Mouse (Mus musculus) macrophage (primary cell): ENCODE results near the gene Pop4. TPM values are rescaled to one million over a fixed set of nuclear protein-coding genes. Genes with fewer than 3 reads are reported as not detected.

ENCODE experiments used
- H3K27ac ChIP-seq: fragments of 350-480 bp; formaldehyde crosslinking; 2 replicates; pipeline ENCODE4 v1.9.0; 2021
- H3K36me3 ChIP-seq: fragments of 350-480 bp; formaldehyde crosslinking; 2 replicates; pipeline ENCODE4 v1.9.0; 2021; ENCODE audit errors: inconsistent target
- H3K4me3 ChIP-seq: fragments of 350-480 bp; formaldehyde crosslinking; 2 replicates; pipeline ENCODE4 v1.9.0; 2021; ENCODE audit errors: inconsistent target
- H3K79me2 ChIP-seq: fragments of 350-480 bp; formaldehyde crosslinking; 2 replicates; pipeline ENCODE4 v1.9.0; 2021; ENCODE audit errors: inconsistent target
- WGBS: methylation state at CpG from one replicate; pipeline ENCODE4 v1.1.7; 2026; ENCODE audit warnings: inconsistent platforms; ENCODE audit not compliant: missing documents; 5-methylcytosine and 5-hydroxymethylcytosine counted together
- polyA plus RNA-seq: library from polyadenylated mRNA; stranded (reverse); fragments of 250-400 nt; gene quantifications from 3 replicates; pipeline ENCODE4 v1.2.4, GENCODE M21; 2018; ENCODE audit warnings: inconsistent platforms

The Pop4 gene
- polyA plus RNA-seq, 1 experiment from 2014 or later: 17.3 TPM

DNA sequence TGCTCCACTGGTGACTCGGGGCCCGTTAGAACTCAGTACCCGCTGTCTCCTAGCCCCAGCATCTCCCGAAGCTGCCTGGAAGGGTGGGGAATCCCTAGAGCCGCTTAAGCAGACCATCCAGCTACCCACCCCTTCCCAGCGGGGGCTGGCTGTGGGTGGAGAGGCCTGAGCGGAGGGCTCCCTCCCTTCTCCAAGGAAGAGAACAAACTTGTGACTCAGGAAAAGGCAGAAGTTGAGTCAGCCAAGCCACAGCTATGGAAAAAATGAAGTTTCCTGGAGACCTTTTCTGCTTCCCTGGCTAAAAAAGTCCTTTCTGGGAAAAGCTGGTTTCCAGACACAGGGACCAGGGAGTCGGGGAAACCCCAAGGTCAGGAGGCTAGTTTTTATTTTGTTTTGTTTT is 40.9 kb downstream of the Pop4 start:
- WGBS: 38% methylated on average over 8 of the region's 8 CpGs
- Histone ChIP-seq H3K27ac (no peak overlapping the region), H3K4me3 (no peak overlapping the region), H3K36me3 (no peaks in the 10 kb centered on the region), H3K79me2 (no peaks in the 10 kb centered on the region; the same call in 1 of the 2 replicates)

DNA sequence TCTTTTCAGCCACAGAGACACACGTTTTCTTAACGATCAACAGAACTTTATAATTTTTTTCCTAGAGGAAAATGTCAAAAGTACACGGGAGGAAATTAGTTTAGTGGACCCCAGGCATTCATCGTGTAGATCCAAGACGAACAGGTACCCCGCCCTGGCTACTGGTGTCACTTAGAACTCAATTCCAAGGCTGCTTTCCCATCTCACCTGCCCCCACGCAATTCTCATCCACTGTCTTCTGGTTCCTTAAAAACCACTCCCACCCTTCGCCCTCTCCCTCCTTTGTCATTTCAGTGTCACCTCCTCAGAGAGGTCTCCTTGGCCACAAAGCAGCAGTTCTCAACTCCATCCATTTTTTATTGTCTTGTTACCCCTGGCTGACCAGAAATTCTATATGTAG is 42.9 kb downstream of the Pop4 start:
- no peaks in the 10 kb centered on the region; the same call in 1 of the 2 replicates for H3K79me2 ChIP-seq
- peak overlapping the region; percentile 78; the same call in 1 of the 2 replicates for H3K4me3 ChIP-seq
- 43% methylated on average over 8 of the region's 8 CpGs for WGBS
- H3K27ac ChIP-seq: no peak overlapping the region
- no peaks in the 10 kb centered on the region for H3K36me3 ChIP-seq

DNA sequence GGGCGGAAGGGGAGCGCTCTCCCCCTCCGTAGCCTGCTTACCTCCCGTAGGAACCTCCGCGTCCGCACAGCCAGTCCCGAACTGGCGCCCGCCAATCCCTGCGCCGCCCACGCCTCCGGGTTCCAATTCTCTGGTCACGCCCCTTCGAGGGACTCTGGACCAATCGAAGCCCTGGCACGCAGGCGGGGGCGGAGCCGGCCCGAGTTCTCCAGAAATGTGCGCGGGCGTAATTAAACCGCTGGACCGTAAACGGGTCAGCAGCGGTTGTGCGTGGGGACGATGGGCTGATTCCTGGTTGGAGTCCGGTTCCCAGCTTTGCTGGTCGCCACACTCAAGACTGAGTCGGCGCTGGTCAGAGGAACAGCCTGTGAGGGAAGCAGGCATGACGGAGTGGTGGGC is 43.3 kb downstream of the Pop4 start, which contains the start of gene Plekhf1:
Plekhf1 (minus strand) TSS at position 117 of the 399 bp plus-strand sequence.
- Histone ChIP-seq H3K4me3 (peak within 1 kb of the TSS; percentile 78), H3K27ac (no peak within 1 kb of the TSS), H3K36me3 (no peaks in the 10 kb centered on the region), H3K79me2 (no peaks in the 10 kb centered on the region; the same call in 1 of the 2 replicates)
- WGBS: 1% methylated on average over 36 of the region's 36 CpGs

DNA sequence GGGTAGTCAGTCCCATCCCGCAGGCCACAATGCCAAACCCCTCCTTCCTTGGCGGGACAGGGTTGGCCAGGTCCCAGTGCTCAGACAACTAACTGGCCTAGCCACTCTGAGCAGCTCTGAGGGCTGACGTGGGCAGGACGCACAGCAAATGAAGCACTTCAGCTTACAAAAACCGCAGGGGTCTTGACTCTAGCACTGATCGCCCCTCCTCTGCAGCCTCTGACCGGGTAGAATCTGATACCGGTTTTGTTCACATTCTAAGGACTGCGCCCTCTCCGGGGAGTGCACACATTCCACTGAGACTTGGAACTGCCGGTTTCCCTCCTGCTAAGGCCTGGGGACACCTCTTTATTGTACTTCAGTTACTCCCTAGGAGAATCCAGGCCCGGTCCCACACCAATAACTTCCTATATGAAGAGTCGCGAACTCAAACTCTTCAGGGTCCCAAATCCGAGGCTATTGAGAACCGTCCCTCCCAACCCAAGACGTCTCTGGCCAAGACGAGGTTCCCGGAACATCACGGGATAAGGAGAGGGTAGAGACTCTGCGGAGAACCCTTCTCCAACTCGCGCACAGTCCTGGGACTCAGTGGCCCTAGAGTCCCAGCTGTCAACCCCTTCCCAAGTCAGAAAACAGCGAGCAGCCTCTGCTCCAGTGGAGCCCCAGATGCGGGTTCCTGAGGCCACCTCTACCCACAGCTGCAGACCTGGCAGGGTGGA is 43.9 kb downstream of the Pop4 start:
- peak overlapping the region; percentile 78 for H3K4me3 ChIP-seq
- no peaks in the 10 kb centered on the region for H3K36me3 ChIP-seq
- no peaks in the 10 kb centered on the region; the same call in 1 of the 2 replicates for H3K79me2 ChIP-seq
- no peak overlapping the region for H3K27ac ChIP-seq
- 2% methylated on average over 25 of the region's 25 CpGs for WGBS

DNA sequence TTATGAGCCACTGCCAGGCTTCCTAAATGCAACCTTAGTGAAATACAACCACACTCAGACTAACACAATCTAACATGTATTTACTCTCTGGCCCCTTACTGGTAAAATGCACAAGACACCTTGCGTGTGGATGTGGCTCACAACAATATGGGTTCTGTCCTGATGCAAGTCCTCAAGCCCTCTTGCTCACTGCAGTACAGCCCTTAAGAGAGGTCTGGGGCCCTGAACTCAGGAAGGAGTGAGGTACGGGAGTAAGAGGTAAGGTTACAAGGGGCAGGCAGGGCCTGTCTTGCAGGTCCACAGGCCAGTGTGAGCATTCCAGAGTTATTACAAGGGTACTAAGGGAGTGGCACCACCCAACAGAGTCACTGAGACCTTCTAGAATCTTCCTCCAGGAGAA is 45.0 kb downstream of the Pop4 start:
- no peaks in the 10 kb centered on the region; the same call in 1 of the 2 replicates for H3K79me2 ChIP-seq
- no peak overlapping the region for H3K4me3 ChIP-seq
- no peak overlapping the region for H3K27ac ChIP-seq
- WGBS: 96% methylated on average over 2 of the region's 2 CpGs
- H3K36me3 ChIP-seq: no peaks in the 10 kb centered on the region

DNA sequence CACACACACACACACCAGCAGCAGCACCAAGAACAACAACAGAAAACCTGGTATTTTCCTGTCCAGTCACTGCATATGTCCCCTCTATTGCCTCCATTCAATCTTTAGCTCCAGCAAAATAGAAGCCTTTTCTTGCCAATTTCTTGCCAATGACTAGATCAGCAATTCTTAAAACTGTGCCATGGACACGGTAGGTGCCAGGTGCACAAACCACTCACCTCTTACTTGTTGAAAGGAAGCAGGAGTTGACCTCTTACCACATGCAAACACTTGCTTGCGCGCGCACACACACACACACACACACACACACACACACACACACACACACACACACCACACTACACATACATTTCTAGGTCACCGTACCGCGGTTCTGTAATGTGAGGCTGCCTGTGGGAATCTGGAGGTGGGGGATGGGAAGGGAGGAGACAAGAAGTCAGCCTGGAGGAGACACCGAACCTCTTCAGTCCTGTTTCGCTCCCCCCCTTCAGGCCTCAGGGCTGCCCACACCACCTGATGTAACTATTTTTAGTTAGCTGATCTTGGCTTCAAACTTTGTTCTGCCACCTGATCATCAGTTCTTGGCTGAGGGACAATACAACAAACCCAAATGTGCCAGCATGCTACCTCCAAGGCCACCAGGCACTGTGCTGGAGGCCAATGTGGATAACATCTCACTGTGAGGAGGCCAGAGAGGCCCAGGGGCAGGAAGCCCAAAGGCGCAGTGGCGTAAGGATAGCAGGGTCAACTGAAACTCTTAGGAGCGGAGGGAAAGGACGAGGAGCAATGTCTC is 46.5 kb downstream of the Pop4 start:
- 90% methylated on average over 11 of the region's 13 CpGs for WGBS

DNA sequence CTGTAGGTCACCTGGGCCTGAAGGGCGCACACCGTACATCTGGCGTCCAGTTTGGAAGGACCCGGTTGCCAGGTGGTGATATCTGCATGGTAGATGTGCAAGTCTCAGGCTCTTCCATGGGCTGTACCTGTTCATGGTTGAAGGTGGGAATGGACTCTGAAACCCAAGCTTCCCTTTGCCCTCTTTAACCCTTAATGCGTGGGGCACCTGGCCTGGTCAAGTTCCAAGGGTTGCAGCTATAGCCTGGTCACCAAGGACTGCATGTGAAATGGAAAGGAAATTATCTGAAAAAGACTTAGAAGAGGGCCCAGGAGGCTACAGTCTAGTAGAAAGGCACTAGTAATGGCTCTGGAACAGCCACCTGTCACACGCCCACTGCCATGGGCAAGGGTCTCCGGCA is 50.4 kb downstream of the Pop4 start:
- 95% methylated on average over 7 of the region's 7 CpGs for WGBS
- Histone ChIP-seq H3K79me2 (no peaks in the 10 kb centered on the region), H3K27ac (no peak overlapping the region), H3K36me3 (no peaks in the 10 kb centered on the region), H3K4me3 (no peak overlapping the region)

More for the DNA sequence above, 46.5 kb downstream of the Pop4 start:
- no peaks in the 10 kb centered on the region; the same call in 1 of the 2 replicates for H3K79me2 ChIP-seq
- H3K36me3 ChIP-seq: no peaks in the 10 kb centered on the region
- no peak overlapping the region for H3K4me3 ChIP-seq
- no peak overlapping the region for H3K27ac ChIP-seq

DNA sequence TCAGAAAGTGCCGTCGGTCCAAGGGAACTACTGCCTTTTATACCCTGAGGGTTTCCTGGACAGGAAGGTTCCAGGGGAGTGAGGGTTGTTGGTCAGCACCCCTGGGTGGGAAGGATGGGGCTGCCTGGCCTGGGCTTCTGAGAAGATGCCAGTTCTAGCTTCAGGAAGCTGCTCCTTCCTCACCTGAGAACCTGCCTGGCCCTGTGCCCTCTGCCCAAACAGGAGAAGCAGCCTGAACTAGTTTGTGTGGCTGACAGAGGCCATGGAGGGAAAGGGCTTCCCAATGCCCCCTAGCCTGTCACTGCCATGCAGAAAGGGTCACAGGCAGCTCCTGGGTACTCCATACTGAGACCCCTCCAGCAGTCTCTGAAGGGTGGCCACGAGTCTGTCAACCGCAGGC is 51.7 kb downstream of the Pop4 start:
- H3K36me3 ChIP-seq: no peaks in the 10 kb centered on the region
- no peak overlapping the region for H3K4me3 ChIP-seq
- WGBS: 90% methylated on average over 4 of the region's 4 CpGs

DNA sequence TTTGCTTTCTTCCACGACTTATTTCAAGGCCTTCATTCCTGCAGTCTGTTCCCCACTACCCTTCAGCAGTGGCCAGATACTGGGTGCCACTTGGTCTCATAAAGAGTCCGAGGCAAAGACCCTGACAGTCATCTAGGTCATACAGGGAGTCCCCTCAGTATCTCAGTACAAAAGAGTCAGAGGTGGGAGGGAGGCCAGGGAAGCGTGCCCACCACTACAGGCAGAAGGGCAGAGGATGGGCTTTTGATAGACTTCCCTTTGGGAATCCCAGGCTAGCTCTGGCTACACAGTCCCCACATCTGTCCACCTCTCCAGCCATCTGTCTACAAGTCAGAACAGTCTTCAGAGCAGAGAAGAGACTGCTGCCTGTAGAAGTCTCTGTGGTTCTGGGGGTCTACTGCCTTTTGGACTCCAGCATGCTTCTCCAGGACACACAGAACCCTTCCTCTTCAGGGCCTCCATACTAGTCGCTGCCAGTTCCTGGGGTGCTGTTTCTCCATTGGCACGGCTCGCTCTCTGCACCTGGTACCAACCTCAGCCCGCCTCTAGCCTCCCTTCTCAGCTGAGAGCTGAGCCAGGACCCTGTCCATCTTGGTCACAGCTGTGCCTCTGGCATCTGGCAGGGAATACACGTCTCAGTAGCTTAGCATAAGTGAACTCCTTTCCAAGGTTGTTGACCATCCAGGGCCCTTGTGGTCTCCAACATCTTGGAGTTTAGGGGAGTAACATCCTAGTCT is 52.4 kb downstream of the Pop4 start:
- Histone ChIP-seq H3K27ac (no peak overlapping the region), H3K4me3 (no peak overlapping the region), H3K36me3 (no peaks in the 10 kb centered on the region), H3K79me2 (no peaks in the 10 kb centered on the region)
- 90% methylated on average over 8 of the region's 8 CpGs for WGBS

More for the DNA sequence above, 51.7 kb downstream of the Pop4 start:
- Histone ChIP-seq H3K79me2 (no peaks in the 10 kb centered on the region), H3K27ac (no peak overlapping the region)

DNA sequence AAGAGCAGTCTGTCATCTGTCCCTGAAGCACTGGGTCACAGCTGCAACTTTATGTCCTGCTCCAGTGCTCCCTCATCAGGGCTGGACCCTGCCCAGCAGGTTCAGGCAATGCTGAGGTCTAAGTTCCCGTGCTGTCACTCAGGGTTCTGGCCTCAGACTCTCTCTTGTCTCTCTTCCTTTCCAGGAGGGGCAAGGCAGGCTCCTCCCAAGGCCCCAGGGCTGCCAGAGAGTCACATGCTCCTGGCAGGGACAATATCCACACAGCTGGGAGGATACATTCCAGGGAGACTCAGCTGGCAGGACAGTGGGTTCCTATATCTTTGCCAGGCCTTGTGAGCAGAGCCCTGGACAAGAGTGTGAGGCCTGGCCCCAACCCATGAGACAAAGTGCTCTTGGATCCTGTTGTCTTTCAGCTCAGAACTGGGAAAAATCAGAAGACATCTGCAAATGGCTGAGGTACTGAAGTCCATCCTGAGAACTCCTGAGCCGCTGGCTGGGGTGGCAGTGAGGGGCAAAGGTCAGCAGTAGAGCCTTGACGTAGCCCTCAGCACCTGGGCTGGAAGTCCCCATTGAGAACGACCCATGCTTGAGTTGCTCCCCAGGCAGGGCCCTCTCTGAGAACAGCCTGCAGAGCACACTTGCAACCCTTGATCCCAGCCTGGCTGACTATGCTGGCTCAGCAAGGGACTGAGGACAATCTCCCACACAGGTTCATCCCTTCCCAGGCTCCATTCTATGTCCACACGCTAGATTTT is 53.6 kb downstream of the Pop4 start:
- WGBS: 83% methylated on average over 5 of the region's 5 CpGs
- H3K4me3 ChIP-seq: no peak overlapping the region
- H3K27ac ChIP-seq: no peak overlapping the region
- H3K79me2 ChIP-seq: no peaks in the 10 kb centered on the region
- no peaks in the 10 kb centered on the region for H3K36me3 ChIP-seq

DNA sequence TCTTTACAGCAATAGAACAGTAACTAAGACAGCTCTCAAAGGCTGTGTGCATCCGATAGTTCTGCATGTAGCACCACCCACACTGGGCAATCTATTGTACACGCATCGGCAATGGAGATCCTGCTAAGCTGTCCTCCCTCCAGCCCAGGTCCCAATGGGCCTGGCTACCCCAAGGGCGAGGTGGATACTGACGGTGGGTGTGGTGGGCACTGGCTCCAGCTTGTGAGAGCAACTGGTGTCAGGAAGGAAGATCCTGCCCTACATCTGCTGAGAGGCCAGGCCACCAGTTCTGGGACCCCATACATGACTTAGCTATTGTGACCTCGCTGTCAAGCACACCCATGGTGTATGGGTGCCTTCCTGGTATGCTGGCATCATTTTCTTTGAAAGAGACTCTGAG is 55.5 kb downstream of the Pop4 start:
- Histone ChIP-seq H3K4me3 (no peak overlapping the region), H3K36me3 (no peaks in the 10 kb centered on the region), H3K79me2 (no peaks in the 10 kb centered on the region), H3K27ac (no peak overlapping the region)
- WGBS: 95% methylated on average over 6 of the region's 6 CpGs

DNA sequence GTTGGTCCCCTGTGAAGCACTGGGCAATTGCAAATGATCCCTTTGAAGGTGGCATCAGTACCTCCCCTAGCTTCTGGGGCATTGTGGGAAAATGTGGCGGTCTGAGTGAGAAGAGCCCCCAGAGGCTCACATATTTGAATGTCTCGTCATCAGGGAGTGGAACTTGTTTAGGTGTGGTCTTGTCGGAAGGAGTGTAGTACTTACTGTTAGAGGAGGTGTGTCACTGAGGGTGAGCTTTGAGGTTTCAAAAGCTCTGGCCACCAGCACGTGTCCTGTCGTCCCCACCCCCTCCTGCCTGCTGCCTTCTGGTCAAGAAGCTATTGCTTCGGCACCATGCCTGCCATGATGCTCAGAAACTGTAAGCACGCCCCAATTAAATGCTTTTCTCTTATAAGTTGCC is 55.9 kb downstream of the Pop4 start:
- Histone ChIP-seq H3K79me2 (no peaks in the 10 kb centered on the region), H3K4me3 (no peak overlapping the region), H3K27ac (no peak overlapping the region), H3K36me3 (no peaks in the 10 kb centered on the region)
- WGBS: 82% methylated on average over 7 of the region's 7 CpGs

DNA sequence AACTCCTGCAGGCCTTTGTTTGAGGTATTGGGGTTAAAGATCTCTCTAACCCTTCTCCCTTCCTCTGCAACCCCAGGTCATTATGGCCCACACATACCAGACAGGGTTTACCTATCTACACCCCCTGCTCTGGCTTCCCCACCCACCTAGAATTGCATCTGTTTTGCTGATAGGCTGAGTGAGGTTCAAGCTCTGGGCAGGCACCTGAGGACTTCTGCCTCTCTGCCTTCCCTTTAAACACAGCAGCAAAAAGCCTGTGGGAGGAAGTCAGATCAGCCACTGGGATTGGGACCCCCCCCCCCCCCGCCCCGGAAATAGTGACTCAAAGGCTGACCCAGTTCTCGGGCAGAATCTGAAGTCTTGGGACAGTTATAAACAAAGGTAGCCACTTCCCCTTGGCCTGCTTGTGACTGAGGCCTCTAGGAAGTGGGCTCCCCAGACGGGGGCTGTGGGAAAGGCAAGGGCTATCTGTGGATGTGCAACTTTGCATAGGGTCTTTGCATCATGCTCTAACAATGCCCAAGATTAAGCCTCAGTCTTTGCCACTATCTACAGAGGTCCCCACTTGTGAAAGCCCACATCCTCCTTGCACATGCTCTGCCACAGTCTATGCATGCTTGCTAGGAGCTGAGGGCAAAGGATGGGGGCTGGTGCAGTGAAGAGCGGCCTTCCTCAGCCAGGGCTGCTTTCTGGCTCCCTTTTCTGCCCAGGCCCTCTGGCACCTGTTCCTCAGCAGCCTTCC is 56.6 kb downstream of the Pop4 start:
- H3K79me2 ChIP-seq: no peaks in the 10 kb centered on the region
- H3K4me3 ChIP-seq: no peak overlapping the region
- no peak overlapping the region for H3K27ac ChIP-seq
- H3K36me3 ChIP-seq: no peaks in the 10 kb centered on the region
- WGBS: 11% methylated on average over 5 of the region's 5 CpGs
